Comparison of ENCODE assay signal across 7 mouse cellular contexts in the genomic region with DNA sequence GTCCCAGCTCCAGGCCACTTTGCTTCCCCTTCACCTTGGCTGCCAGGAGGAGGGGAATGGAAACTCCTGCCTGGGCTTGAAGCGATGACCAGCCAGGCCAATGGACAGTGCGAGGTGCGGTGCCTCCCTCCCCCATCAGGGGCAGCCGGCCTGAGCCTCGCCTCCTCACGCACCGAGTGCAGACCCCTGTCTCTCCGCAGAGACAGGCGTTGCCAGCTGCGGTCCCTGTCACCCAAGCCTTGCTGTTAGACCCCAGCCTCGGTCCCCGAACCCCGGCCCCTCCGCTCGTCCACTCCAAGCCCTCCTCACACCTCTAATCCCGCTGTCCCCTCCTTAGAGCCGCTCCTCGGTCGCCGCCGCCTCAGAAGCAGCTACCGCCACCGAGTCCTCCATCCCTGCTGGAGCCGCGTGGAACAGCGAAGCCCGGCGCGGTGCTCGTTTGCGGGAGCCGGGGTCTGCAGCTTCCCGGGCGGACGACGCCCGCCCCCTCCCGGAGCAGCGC. TPM values are rescaled to one million over a fixed set of nuclear protein-coding genes. Genes with fewer than 3 reads are reported as not detected.
DNase-seq lines count a peak whose midpoint lies in the region; ATAC-seq and TF ChIP-seq lines count a peak whose summit lies in the region.

No protein-coding gene starts in this region.

- no peak for TF ChIP-seq EP300 in liver, embryonic 14.5 days (IDR thresholded peaks at IDR 0.05; ENCODE audit: low read depth)

- peak overlapping the region; percentile 98 for H3K4me2 ChIP-seq in liver, embryonic 14.5 days (ENCODE audit: low read depth)

- H3K79me3 ChIP-seq in C2C12 (ENCODE audit: low read depth) = no peaks in the 10 kb centered on the region

- no peaks in the 10 kb centered on the region for H3K4me1 ChIP-seq in ES-E14 (ENCODE audit: control insufficient read depth in 2 of 2, insufficient read depth in 2 of 2, low read length in 2 of 2, poor library complexity in 1 of 2)
- H3K4me1 ChIP-seq in liver, embryonic 14.5 days (replicated peaks; ENCODE audit: control insufficient read depth in 2 of 2, insufficient read depth in 2 of 2, low read length in 1 of 2) = peaks cover 0 to 4% of the 10 kb centered on the region in 2 experiments; a peak in 3 of 4 replicates

- H3ac ChIP-seq in C2C12 (ENCODE audit: control insufficient read depth, insufficient read length, low read depth) = peak overlapping the region; percentile 86

- H3K9ac ChIP-seq in ES-E14 (ENCODE audit: insufficient read depth, low read depth, low read length, poor library complexity, severe bottlenecking) = peak overlapping the region; percentile 81
- H3K9ac ChIP-seq in liver, embryonic 14.5 days (replicated peaks) = peak overlapping the region; percentile 72

- H3K27ac ChIP-seq in ES-E14 (ENCODE audit: insufficient read depth, low read depth, low read length, poor library complexity, severe bottlenecking) = no peak overlapping the region
- no peak overlapping the region for H3K27ac ChIP-seq in liver, embryonic 14.5 days

- H3K27me3 ChIP-seq in C2C12 (ENCODE audit: control insufficient read depth, insufficient read depth, insufficient read length) = no peaks in the 10 kb centered on the region
- no peaks in the 10 kb centered on the region for H3K27me3 ChIP-seq in liver, embryonic 14.5 days (ENCODE audit: control insufficient read depth, insufficient read depth, low read length)

- 1% methylated on average over 37 of the region's 39 CpGs for WGBS in liver, embryonic 14.5 days (ENCODE audit: insufficient replicate concordance)

- H3K36me3 ChIP-seq in C2C12 (ENCODE audit: control insufficient read depth, insufficient read depth) (no peaks in the 10 kb centered on the region), ES-E14 (ENCODE audit: control insufficient read depth, insufficient read depth, low read length, poor library complexity, severe bottlenecking) (no peaks in the 10 kb centered on the region; the same call in 1 of the 2 replicates)
- no peaks in the 10 kb centered on the region for H3K36me3 ChIP-seq in liver, embryonic 14.5 days (replicated peaks; ENCODE audit: control insufficient read depth, insufficient read depth, low read depth)

- H3K79me2 ChIP-seq in C2C12 (ENCODE audit: control insufficient read depth, insufficient read depth) = no peaks in the 10 kb centered on the region

- no peak for TF ChIP-seq CTCF in C2C12 (IDR thresholded peaks at IDR 0.05; ENCODE audit: control insufficient read depth, insufficient read depth, insufficient read length)
- TF ChIP-seq CTCF in liver, embryonic 14.5 days (IDR thresholded peaks at IDR 0.05; ENCODE audit: low read depth) = 0 out of 2 replicates have a peak, but pooled peaks have one; percentile 8

- H3K9me3 ChIP-seq in ES-E14 (ENCODE audit: control insufficient read depth, insufficient read depth, low read depth, low read length) = no peaks in the 10 kb centered on the region
- no peaks in the 10 kb centered on the region for H3K9me3 ChIP-seq in liver, embryonic 14.5 days (ENCODE audit: control insufficient read depth, low read length)

- in situ Hi-C loops in ES-E14 (cut with MboI; ENCODE audit: low sequenced_read_pairs in 2 of 2, unreplicated experiment in 2 of 2) = no loop called here

- ATAC-seq in granulocyte monocyte progenitor cell, adult 5-6 weeks (replicated peaks; ENCODE audit: poor library complexity, severe bottlenecking) = peak; percentile 25
- peak; percentile 36 for ATAC-seq in liver, embryonic 14.5 days (ENCODE audit: insufficient read depth)

- DNase-seq in ES-E14 (ENCODE audit: low read depth, low spot score) = no peak
- DNase-seq in cerebellum, postnatal 4 days (ENCODE audit: low spot score in 2 of 2) = peak; percentile 42 to 61
- DNase-seq in kidney, adult 18-20 months = peak; percentile 68
- DNase-seq in liver, embryonic 14.5 days (ENCODE audit: low read depth in 3 of 3, low spot score in 3 of 3) = no peak
- peak; percentile 6 to 10 for DNase-seq in natural killer cell, adult 2 months (ENCODE audit: low spot score in 2 of 2)

- H3K4me3 ChIP-seq in C2C12 (ENCODE audit: insufficient read depth, poor library complexity, severe bottlenecking) (peak overlapping the region; percentile 59), ES-E14 (ENCODE audit: insufficient read depth in 1 of 2, low read depth in 1 of 2, low read length in 2 of 2, poor library complexity in 1 of 2, severe bottlenecking in 1 of 2) (peak overlapping the region; percentile 80 to 96)
- H3K4me3 ChIP-seq in liver, embryonic 14.5 days (ENCODE audit: insufficient read depth in 1 of 2, low read depth in 2 of 2, low read length in 2 of 2) = peak overlapping the region; percentile 63 to 84

TF ChIP-seq in C2C12, 6 proteins besides CTCF, POLR2A, EP300 and RAD21:
- TF ChIP-seq MYOD1 (IDR thresholded peaks at IDR 0.05; ENCODE audit: control insufficient read depth, insufficient read length, low read depth) = no peak
- no peak for TF ChIP-seq CEBPB (IDR thresholded peaks at IDR 0.05; ENCODE audit: low read depth)
- no peak for TF ChIP-seq MAX (IDR thresholded peaks at IDR 0.05)
- no peak for TF ChIP-seq FOSL1 (IDR thresholded peaks at IDR 0.05; ENCODE audit: insufficient read depth, low read length, poor library complexity, severe bottlenecking)
- no peak for TF ChIP-seq MYOG (IDR thresholded peaks at IDR 0.05; ENCODE audit: control insufficient read depth, extremely low read depth, insufficient read length)
- TF ChIP-seq USF1 (IDR thresholded peaks at IDR 0.05; ENCODE audit: low read depth) = no peak

TF ChIP-seq in ES-E14, 5 proteins besides CTCF, POLR2A, EP300 and RAD21:
- no peak for TF ChIP-seq MAFK (IDR thresholded peaks at IDR 0.05; ENCODE audit: insufficient read depth, low read depth, low read length)
- no peak; the same call in 1 of the 2 replicates for TF ChIP-seq HCFC1 (IDR thresholded peaks at IDR 0.05; ENCODE audit: borderline replicate concordance, insufficient read depth, low read length)
- no peak for TF ChIP-seq ZC3H11A (IDR thresholded peaks at IDR 0.05; ENCODE audit: borderline replicate concordance, low read depth, low read length)
- TF ChIP-seq CHD2 (IDR thresholded peaks at IDR 0.05; ENCODE audit: low read depth, low read length) = no peak
- TF ChIP-seq ZNF384 (IDR thresholded peaks at IDR 0.05; ENCODE audit: low read depth, low read length) = no peak
TF ChIP-seq in ES-E14: peak in this region for 0.

RNA-seq across cellular contexts. Expression of a gene that starts 55.7 kb away (rescaled TPM):
- polyA plus RNA-seq in C2C12 (2012; fragmentation: generic; extraction: Trizol) = 2.2 TPM
- total RNA-seq in ES-E14 (2012; rRNA removed) = 10.9 and 11.3 TPM in 2 replicates
- total RNA-seq in granulocyte monocyte progenitor cell, adult 5-6 weeks (2014; fragmentation: Nextera tagmentation) = 4.4 and 9.1 TPM in 2 replicates
- 2.6 and 2.8 TPM in 2 replicates for total RNA-seq in granulocyte monocyte progenitor cell, adult 5-6 weeks (2017)
- 1.5 and 3.3 TPM in 2 replicates for polyA plus RNA-seq in liver, embryonic 14.5 days (2012; rRNA removed)
- polyA plus RNA-seq in liver, embryonic 14.5 days (2014; fragmentation: Nextera tagmentation; extraction: Ambion mirVana) = 1.7 and 2.1 TPM in 2 replicates

Comparison
In these comparisons a context has a peak if more than half of its experiments do, and no peak if none do; other contexts are left out.
1. DNase-seq: peak in cerebellum, postnatal 4 days (2 of 2), kidney, adult 18-20 months (single experiment) and natural killer cell, adult 2 months (2 of 2); none in ES-E14 (single experiment) and liver, embryonic 14.5 days (0 of 3).
2. Peak in every context shown above with its lines, with median percentiles within 50 percentile points of each other: H3K4me3 ChIP-seq.